Mouse (Mus musculus) 3T3-L1 (cell line): ENCODE results near the gene Cldn9.

ENCODE experiments used
- DNase-seq: peaks from one replicate; pipeline ENCODE4 v3.0.0-alpha.2; 2015; ENCODE audit warnings: low read depth, low spot score

Gene Cldn9

GRCm38 (mm10) chr17:23651363-23651762 is 32.5 kb downstream of the Cldn9 start:
- peak; percentile 55 for DNase-seq

- no peak for DNase-seq
These were observed 37.9 kb downstream of the Cldn9 start for GRCm38 (mm10) chr17:23645894-23646293.

- no peak for DNase-seq
These were observed 39.0 kb downstream of the Cldn9 start, which contains the start of gene Mmp25 for GRCm38 (mm10) chr17:23644613-23645495. Gene Mmp25, minus strand, starts transcription at chr17:23645277.
